Mouse (Mus musculus) heart, embryonic 11.5 days (tissue): ENCODE results near the gene Chpf. TPM values are rescaled to one million over a fixed set of nuclear protein-coding genes. Genes with fewer than 3 reads are reported as not detected.

ENCODE experiments used
- ATAC-seq: fragments of 200-750 bp; cut with Nextera tagmentation; replicated peaks from 2 replicates; pipeline ENCODE4 v1.8.0; 2017; ENCODE audit warnings: moderate library complexity; ENCODE audit not compliant: insufficient number of reproducible peaks, low FRiP score, low TSS enrichment
- H3K27ac ChIP-seq: fragments of 300-500 bp; sonication (generic); 2 replicates; pipeline ENCODE4 v1.5.1; 2014; ENCODE audit warnings: mild to moderate bottlenecking, low read depth, low read length
- H3K27me3 ChIP-seq: fragments of 300-500 bp; sonication (generic); 2 replicates; pipeline ENCODE4 v1.6.1; 2014; ENCODE audit warnings: mild to moderate bottlenecking, low read length, mixed read lengths; ENCODE audit not compliant: control insufficient read depth, insufficient read depth
- H3K36me3 ChIP-seq: fragments of 300-500 bp; sonication (generic); 2 replicates; pipeline ENCODE4 v1.6.1; 2014; ENCODE audit warnings: mild to moderate bottlenecking, low read length, moderate library complexity, mixed read lengths; ENCODE audit not compliant: control insufficient read depth, insufficient read depth
- H3K4me1 ChIP-seq: fragments of 300-500 bp; sonication (generic); 2 replicates; pipeline ENCODE4 v1.6.1; 2014; ENCODE audit warnings: low read length; ENCODE audit not compliant: control insufficient read depth, insufficient read depth
- H3K4me2 ChIP-seq: fragments of 300-500 bp; sonication (generic); 2 replicates; pipeline ENCODE4 v1.6.1; 2014; ENCODE audit warnings: mild to moderate bottlenecking, moderate library complexity
- H3K4me3 ChIP-seq: fragments of 300-500 bp; sonication (generic); 2 replicates; pipeline ENCODE4 v1.5.1; 2014; ENCODE audit warnings: low read depth, low read length
- H3K9ac ChIP-seq: fragments of 300-500 bp; sonication (generic); 2 replicates; pipeline ENCODE4 v1.6.1; 2014; ENCODE audit warnings: mild to moderate bottlenecking, low read depth, low read length, moderate library complexity
- H3K9me3 ChIP-seq: fragments of 300-500 bp; sonication (generic); replicated peaks from 2 replicates; pipeline ENCODE4 v1.6.1; 2016; ENCODE audit warnings: low read length; ENCODE audit not compliant: control insufficient read depth
- WGBS: fragments of 180-500 bp; shearing (Covaris S2); extraction: QIAGEN DNeasy Blood & Tissue Kit; methylation state at CpG from one replicate; pipeline ENCODE4 v1.1.7; 2014; ENCODE audit not compliant: insufficient replicate concordance; 5-methylcytosine and 5-hydroxymethylcytosine counted together
- polyA plus RNA-seq: library from polyadenylated mRNA; unstranded; fragments of >200 nt; fragmentation: Nextera tagmentation; extraction: Ambion mirVana; gene quantifications from 2 replicates; pipeline ENCODE4 v1.2.1, GENCODE M21; 2014

Chpf gene
- polyA plus RNA-seq, 1 experiment from 2014 or later: 21.4 TPM

DNA sequence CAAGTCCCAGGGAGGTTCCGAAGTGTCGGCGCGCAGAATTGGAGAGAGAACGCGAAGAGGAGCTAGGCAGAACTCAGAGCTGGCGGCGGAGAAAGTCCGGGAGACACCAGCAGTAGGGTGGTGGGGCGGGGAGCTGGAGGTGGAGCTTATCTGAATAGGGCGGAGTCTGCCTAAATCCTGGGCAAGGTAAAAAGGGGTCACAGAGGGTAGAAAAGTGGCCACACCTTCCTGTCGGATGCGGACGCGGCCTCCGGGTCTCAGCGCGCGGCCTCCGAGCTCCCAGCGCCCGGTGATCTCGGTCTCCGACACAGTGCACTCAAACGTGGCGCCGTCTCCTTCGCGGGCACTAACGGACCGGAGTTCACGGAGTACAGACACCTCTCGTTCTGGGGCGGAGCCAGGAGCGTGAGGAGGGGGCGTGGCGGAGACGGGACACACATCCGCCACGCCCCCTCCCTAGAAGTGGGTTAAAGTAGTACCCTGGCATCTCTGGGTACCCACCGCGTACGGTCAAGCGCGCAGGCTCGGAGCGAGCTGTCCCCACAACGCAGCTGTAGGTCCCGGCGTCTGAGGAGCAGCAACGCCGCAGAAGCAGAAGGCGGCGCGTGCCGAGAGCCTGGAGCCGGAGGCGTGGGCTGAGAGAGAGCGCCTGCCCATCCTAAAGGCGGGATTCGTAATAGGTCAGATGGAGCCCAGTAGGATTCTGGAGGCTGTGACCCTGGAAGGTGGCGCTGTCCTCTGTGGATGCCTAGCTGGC lies 8.5 kb upstream of the Chpf start:
- H3K4me3 ChIP-seq: peak overlapping the region; percentile 52
- ATAC-seq: peak; percentile 36
- no peaks in the 10 kb centered on the region for H3K9me3 ChIP-seq
- peaks cover 56% of the 10 kb centered on the region for H3K27me3 ChIP-seq
- peak overlapping the region; percentile 69 for H3K4me2 ChIP-seq
- peaks cover 28% of the 10 kb centered on the region for H3K36me3 ChIP-seq
- H3K4me1 ChIP-seq: peaks cover 14% of the 10 kb centered on the region
- WGBS: 2% methylated on average over 62 of the region's 62 CpGs
- H3K9ac ChIP-seq: 0 out of 2 replicates have a peak overlapping the region, but pooled peaks have one; percentile 22
- H3K27ac ChIP-seq: no peak overlapping the region

- no peak for ATAC-seq
- Histone ChIP-seq H3K27ac (no peak overlapping the region), H3K36me3 (peaks cover 22% of the 10 kb centered on the region; the same call in 1 of the 2 replicates), H3K4me1 (peaks cover 14% of the 10 kb centered on the region), H3K27me3 (peaks cover 62% of the 10 kb centered on the region), H3K9ac (no peak overlapping the region; the same call in 1 of the 2 replicates), H3K4me3 (peak overlapping the region; percentile 52), H3K9me3 (no peaks in the 10 kb centered on the region), H3K4me2 (peak overlapping the region; percentile 69)
- 8% methylated on average over 13 of the region's 13 CpGs for WGBS
Measured at GRCm38 (mm10) chr1:75487040-75487404, 7.9 kb upstream of the Chpf start.

DNA sequence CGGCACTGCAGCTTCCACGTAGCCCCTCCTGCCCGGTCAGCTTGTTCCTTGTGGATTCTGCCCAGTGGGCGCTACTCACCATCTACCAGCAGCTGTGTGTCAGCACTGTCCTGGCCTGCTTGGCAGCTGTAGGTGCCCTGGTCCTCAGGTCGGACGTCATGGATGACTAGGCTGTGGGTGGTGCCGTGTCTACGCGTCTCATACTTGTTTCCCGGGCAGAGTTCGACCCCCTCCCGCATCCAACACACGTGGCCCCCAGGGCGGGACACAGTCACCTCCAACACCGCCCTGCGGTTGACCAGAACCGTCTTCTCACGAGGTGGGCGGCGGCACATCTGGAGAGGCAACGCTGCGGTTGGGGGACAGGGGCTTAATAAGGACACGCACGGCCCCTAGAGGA lies 7.5 kb upstream of the Chpf start:
- H3K36me3 ChIP-seq: peaks cover 18% of the 10 kb centered on the region; the same call in 1 of the 2 replicates
- no peak overlapping the region for H3K27ac ChIP-seq
- no peak overlapping the region; the same call in 1 of the 2 replicates for H3K9ac ChIP-seq
- WGBS: 14% methylated on average over 24 of the region's 24 CpGs
- H3K4me3 ChIP-seq: no peak overlapping the region
- ATAC-seq: no peak
- H3K27me3 ChIP-seq: peaks cover 66% of the 10 kb centered on the region
- no peaks in the 10 kb centered on the region for H3K9me3 ChIP-seq
- peaks cover 14% of the 10 kb centered on the region for H3K4me1 ChIP-seq
- peak overlapping the region; percentile 69; the same call in 1 of the 2 replicates for H3K4me2 ChIP-seq

GRCm38 (mm10) chr1:75480735-75481134 lies 1.6 kb upstream of the Chpf start:
- no peak overlapping the region for H3K4me3 ChIP-seq
- no peak overlapping the region for H3K27ac ChIP-seq
- H3K4me2 ChIP-seq: no peak overlapping the region
- ATAC-seq: no peak
- peaks cover 10% of the 10 kb centered on the region for H3K36me3 ChIP-seq
- no peak overlapping the region for H3K9ac ChIP-seq
- peaks cover 56% of the 10 kb centered on the region for H3K27me3 ChIP-seq
- H3K4me1 ChIP-seq: peaks cover 27% of the 10 kb centered on the region
- no peaks in the 10 kb centered on the region for H3K9me3 ChIP-seq
- 77% methylated on average over 7 of the region's 7 CpGs for WGBS

DNA sequence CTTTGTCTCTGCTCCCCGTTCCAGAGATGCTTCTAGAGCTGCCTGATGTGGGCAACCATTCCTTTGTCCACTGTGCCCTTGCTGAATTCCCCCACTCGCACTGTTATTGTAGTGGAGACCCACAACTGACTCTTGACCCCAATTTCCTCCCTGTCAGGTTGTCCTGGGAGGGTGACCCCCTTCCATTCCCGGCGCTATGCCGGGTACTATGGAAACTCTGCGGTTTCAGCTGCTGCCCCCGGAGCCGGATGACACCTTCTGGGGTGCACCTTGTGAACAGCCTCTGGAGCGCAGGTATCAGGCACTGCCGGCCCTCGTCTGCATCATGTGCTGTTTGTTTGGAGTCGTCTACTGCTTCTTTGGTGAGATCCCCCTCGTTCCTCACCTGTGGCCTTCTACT lies 929 bp upstream of the Chpf start:
- no peak overlapping the region; the same call in 1 of the 2 replicates for H3K4me3 ChIP-seq
- H3K27me3 ChIP-seq: peaks cover 55% of the 10 kb centered on the region
- H3K4me1 ChIP-seq: peaks cover 27% of the 10 kb centered on the region
- no peak overlapping the region for H3K9ac ChIP-seq
- peak overlapping the region; percentile 83 for H3K4me2 ChIP-seq
- 19% methylated on average over 13 of the region's 13 CpGs for WGBS
- H3K36me3 ChIP-seq: peaks cover 17% of the 10 kb centered on the region
- no peak overlapping the region for H3K27ac ChIP-seq
- ATAC-seq: no peak
- H3K9me3 ChIP-seq: no peaks in the 10 kb centered on the region

- Histone ChIP-seq H3K4me1 (peaks cover 27% of the 10 kb centered on the region), H3K27ac (no peak overlapping the region), H3K27me3 (peaks cover 54% of the 10 kb centered on the region), H3K9ac (no peak overlapping the region), H3K4me3 (peak overlapping the region; percentile 90), H3K9me3 (no peaks in the 10 kb centered on the region), H3K4me2 (peak overlapping the region; percentile 83), H3K36me3 (peaks cover 21% of the 10 kb centered on the region)
- 1% methylated on average over 21 of the region's 24 CpGs for WGBS
- ATAC-seq: no peak
Measured at GRCm38 (mm10) chr1:75479635-75479989, 505 bp upstream of the Chpf start.

DNA sequence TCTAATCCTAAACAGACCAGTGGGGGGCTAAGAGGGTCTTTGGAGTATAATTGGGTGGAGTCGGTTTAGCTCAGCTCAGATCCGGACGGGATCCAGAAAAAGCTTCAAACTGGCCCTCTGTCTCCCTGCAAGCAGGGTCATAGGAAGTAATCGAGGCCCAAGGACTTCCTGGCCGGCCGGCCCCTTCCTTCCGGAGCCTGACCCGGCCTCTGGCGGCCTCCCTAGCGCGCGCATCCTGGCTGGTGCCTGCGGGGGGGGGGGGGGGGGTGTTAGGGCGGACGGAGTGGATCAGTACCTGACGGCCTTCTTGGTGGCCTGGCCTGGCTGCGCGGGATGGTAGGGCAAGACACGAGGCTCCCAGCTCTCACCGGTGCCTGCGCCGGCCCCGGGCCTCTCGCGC lies 610 bp downstream of the Chpf start:
- Histone ChIP-seq H3K4me2 (peak overlapping the region; percentile 83), H3K9me3 (no peaks in the 10 kb centered on the region), H3K4me3 (peak overlapping the region; percentile 90), H3K4me1 (peaks cover 27% of the 10 kb centered on the region), H3K36me3 (peaks cover 22% of the 10 kb centered on the region), H3K9ac (peak overlapping the region; percentile 77), H3K27ac (peak overlapping the region; percentile 82), H3K27me3 (peaks cover 43% of the 10 kb centered on the region)
- WGBS: under 1% methylated on average over 20 of the region's 25 CpGs
- peak; percentile 20; the same call in 1 of the 2 replicates for ATAC-seq

DNA sequence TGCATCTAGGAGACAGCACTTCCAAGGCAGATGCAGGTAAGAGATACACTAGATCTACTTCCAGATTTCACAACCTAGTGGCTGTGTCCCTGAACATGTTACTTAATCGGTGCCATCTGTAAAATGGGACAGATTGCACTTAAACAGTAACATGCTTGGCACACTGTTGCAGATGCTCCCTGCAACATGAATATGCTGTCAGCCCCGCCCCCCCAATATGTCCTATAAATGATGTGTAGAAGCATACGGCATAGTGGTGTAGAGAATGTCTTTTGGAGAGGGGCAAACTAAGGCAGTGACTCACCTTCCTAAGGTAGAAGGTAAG lies 1.2 kb downstream of the Chpf start:
- WGBS: 40% methylated on average over 3 of the region's 3 CpGs
- peaks cover 39% of the 10 kb centered on the region for H3K27me3 ChIP-seq
- H3K4me1 ChIP-seq: peaks cover 27% of the 10 kb centered on the region
- peaks cover 22% of the 10 kb centered on the region for H3K36me3 ChIP-seq
- H3K9ac ChIP-seq: peak overlapping the region; percentile 22; the same call in 1 of the 2 replicates
- ATAC-seq: no peak
- no peaks in the 10 kb centered on the region for H3K9me3 ChIP-seq
- H3K4me3 ChIP-seq: peak overlapping the region; percentile 90
- H3K4me2 ChIP-seq: peak overlapping the region; percentile 83
- no peak overlapping the region for H3K27ac ChIP-seq
